Mouse (Mus musculus) heart, adult 2 months (tissue): ENCODE results near the gene Pdss2.

ENCODE experiments used
- CTCF ChIP-seq: fragments of 200-600 bp; IDR thresholded peaks from 2 replicates; pipeline ENCODE4 v1.8.1; 2022; ENCODE audit warnings: antibody characterized with exemption, mild to moderate bottlenecking, moderate library complexity
- EP300 ChIP-seq: fragments of 200-500 bp; IDR thresholded peaks from 2 replicates; pipeline ENCODE4 v1.6.1; 2011; ENCODE audit warnings: low read depth, low read length, control low read depth; ENCODE audit not compliant: insufficient read depth
- POLR2A ChIP-seq: fragments of 200-500 bp; IDR thresholded peaks from 2 replicates; pipeline ENCODE4 v1.6.1; 2011; ENCODE audit warnings: mild to moderate bottlenecking, low read depth, low read length, control low read depth; ENCODE audit not compliant: insufficient read depth

DNA sequence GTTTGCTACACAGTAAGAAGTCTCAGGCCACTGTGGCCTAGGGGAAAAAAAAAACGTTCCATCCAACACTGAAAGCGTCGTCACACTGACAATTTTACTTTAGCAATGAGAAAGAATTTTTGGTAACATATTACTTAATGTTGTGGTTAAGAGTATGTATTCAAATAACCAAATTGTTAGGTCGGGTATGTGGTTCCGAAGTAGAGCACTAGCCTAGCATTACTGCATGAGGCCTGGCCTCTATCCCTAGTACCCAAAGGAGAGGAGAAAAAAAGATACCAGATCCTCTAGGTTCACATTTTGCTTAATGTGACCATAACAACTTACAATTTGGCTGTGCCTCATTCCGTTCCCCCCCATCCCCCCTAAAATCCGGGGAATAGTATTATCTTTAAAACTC, 807 bp upstream of the Pdss2 start:
- no peak for TF ChIP-seq CTCF
- no peak for TF ChIP-seq POLR2A
- no peak for TF ChIP-seq EP300
